Mouse (Mus musculus) G1E (cell line): ENCODE data around the gene Psmd13.

Experiments
- CTCF ChIP-seq: IDR thresholded peaks from 2 replicates; pipeline ENCODE4 v1.5.1; 2012; ENCODE audit warnings: low read depth, low read length, inconsistent platforms, mixed read lengths
- GATA1 ChIP-seq: IDR thresholded peaks from 2 replicates; pipeline ENCODE4 v1.6.1; 2012; ENCODE audit warnings: borderline replicate concordance, low read length, inconsistent platforms, mixed read lengths

- TF ChIP-seq CTCF (no peak), GATA1 (no peak)
Observed at GRCm38 (mm10) chr7:140922398-140923069, 40.8 kb downstream of the Psmd13 start.
